Mouse (Mus musculus) liver, embryonic 13.5 days (tissue): ENCODE results near the gene Hoxd10. TPM values are rescaled to one million over a fixed set of nuclear protein-coding genes. Genes with fewer than 3 reads are reported as not detected.

Experiments used
- ATAC-seq: fragments of 200-750 bp; cut with Nextera tagmentation; 2 replicates; pipeline ENCODE4 v1.8.0; 2017; ENCODE audit warnings: low read depth, mild to moderate bottlenecking, moderate number of reproducible peaks, moderate library complexity
- DNase-seq: peaks from one replicate; pipeline ENCODE4 v3.0.0; 2022
- H3K27ac ChIP-seq: fragments of 300-500 bp; sonication (generic); 2 replicates; pipeline ENCODE4 v1.5.1; 2015; ENCODE audit warnings: moderate library complexity, mild to moderate bottlenecking, inconsistent platforms
- H3K27me3 ChIP-seq: fragments of 300-500 bp; sonication (generic); 2 replicates; pipeline ENCODE4 v1.6.1; 2015; ENCODE audit warnings: mild to moderate bottlenecking, inconsistent platforms
- H3K36me3 ChIP-seq: fragments of 300-500 bp; sonication (generic); 2 replicates; pipeline ENCODE4 v1.6.1; 2015; ENCODE audit warnings: mild to moderate bottlenecking, inconsistent platforms
- H3K4me1 ChIP-seq: fragments of 300-500 bp; sonication (generic); replicated peaks from 2 replicates; pipeline ENCODE4 v1.6.1; 2015; ENCODE audit warnings: inconsistent platforms
- H3K4me2 ChIP-seq: fragments of 300-500 bp; sonication (generic); 2 replicates; pipeline ENCODE4 v1.6.1; 2015; ENCODE audit warnings: inconsistent platforms, mild to moderate bottlenecking, moderate library complexity
- H3K4me3 ChIP-seq: fragments of 300-500 bp; sonication (generic); replicated peaks from 2 replicates; pipeline ENCODE4 v1.5.1; 2015; ENCODE audit warnings: mild to moderate bottlenecking, inconsistent platforms
- H3K9ac ChIP-seq: fragments of 300-500 bp; sonication (generic); 2 replicates; pipeline ENCODE4 v1.6.1; 2015; ENCODE audit warnings: mild to moderate bottlenecking, inconsistent platforms
- H3K9me3 ChIP-seq: fragments of 300-500 bp; sonication (generic); replicated peaks from 2 replicates; pipeline ENCODE4 v1.6.1; 2016; ENCODE audit warnings: inconsistent platforms
- WGBS: fragments of 180-500 bp; shearing (Covaris S2); methylation state at CpG from one replicate; pipeline ENCODE4 v1.1.7; 2015; ENCODE audit not compliant: insufficient replicate concordance; 5-methylcytosine and 5-hydroxymethylcytosine counted together
- polyA plus RNA-seq: library from polyadenylated mRNA; unstranded; fragments of >200 nt; fragmentation: Nextera tagmentation; extraction: Ambion mirVana; gene quantifications from 2 replicates; pipeline ENCODE4 v1.2.1, GENCODE M21; 2015

The Hoxd10 gene
- polyA plus RNA-seq, 1 experiment from 2014 or later = not detected

DNA sequence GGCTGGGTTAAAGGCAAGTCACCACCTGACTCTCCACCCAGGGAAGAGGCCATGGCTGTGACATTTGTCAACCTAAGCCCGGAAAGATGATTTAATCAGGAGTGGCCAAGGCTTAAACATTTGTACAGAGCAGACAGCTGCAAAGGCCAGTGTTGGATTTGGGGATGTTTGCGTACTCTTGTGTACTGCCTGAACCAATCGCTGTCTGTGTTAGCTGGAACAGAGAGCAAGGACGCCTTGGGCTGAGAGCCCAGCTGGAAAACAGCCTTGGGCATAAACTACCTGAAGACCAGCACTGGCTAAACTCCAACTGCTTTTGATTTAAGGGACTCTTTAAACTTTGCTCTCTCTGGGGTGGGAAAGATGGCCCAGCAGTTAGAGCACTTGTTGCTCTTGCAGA lies 17.0 kb downstream of the Hoxd10 start:
- no peak for DNase-seq
- H3K9ac ChIP-seq = no peak overlapping the region
- 42% methylated on average over 4 of the region's 4 CpGs for WGBS
- ATAC-seq = no peak
- H3K4me2 ChIP-seq = no peak overlapping the region
- no peak overlapping the region for H3K4me3 ChIP-seq
- peaks cover 13% of the 10 kb centered on the region for H3K4me1 ChIP-seq
- peaks cover 99% of the 10 kb centered on the region for H3K27me3 ChIP-seq
- no peaks in the 10 kb centered on the region for H3K36me3 ChIP-seq
- H3K27ac ChIP-seq = no peak overlapping the region
- H3K9me3 ChIP-seq = no peaks in the 10 kb centered on the region

DNA sequence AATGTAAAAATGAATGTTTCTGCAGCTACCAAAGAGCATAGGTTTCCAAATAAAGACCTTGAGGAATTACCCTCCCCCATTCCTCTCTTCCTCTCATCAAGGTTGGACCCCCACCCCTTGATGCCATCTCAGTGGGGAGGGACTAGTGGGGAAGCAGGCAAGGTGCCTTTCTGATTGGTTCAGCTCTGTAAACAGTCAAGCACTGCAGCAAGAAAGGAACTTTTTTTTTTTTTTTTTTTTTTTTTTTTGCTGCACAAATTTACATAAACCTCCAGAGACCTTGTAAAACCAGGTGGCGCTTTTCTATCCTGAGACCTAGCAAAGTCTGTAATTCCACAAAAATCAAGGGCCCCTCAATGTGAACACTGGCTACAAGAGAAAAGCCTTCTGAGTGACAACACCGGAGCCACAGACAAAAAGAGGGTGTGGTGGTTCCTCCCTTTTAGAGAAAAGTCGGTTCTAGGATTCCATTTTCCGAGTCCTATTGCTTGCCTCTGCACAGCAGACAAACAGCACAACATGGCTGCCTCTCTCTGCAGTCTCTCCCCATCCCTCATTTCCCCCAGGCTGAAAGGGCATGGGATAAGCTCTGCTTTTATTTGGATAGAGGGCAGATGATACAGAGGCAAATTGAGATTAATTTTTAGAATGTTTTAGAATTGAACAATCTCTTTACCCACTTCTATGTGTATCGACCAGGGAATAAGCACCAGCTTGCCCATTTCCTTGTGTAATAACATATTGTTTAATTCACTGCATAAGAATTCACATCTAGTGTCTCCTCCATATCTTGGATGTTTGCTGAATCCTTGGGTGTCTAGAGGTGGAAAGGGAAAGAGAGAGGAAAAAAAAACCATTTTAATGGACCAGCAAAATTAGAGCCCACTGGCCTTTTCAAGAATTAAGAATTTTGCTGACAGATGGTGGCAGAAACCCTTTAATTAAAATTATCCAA lies 18.0 kb downstream of the Hoxd10 start:
- Histone ChIP-seq H3K36me3 (no peaks in the 10 kb centered on the region), H3K9ac (no peak overlapping the region), H3K4me3 (no peak overlapping the region), H3K27ac (no peak overlapping the region), H3K9me3 (no peaks in the 10 kb centered on the region), H3K27me3 (peaks cover 99% of the 10 kb centered on the region), H3K4me1 (peaks cover 11% of the 10 kb centered on the region), H3K4me2 (no peak overlapping the region)
- DNase-seq = no peak
- ATAC-seq = no peak
- 15% methylated on average over 5 of the region's 5 CpGs for WGBS

DNA sequence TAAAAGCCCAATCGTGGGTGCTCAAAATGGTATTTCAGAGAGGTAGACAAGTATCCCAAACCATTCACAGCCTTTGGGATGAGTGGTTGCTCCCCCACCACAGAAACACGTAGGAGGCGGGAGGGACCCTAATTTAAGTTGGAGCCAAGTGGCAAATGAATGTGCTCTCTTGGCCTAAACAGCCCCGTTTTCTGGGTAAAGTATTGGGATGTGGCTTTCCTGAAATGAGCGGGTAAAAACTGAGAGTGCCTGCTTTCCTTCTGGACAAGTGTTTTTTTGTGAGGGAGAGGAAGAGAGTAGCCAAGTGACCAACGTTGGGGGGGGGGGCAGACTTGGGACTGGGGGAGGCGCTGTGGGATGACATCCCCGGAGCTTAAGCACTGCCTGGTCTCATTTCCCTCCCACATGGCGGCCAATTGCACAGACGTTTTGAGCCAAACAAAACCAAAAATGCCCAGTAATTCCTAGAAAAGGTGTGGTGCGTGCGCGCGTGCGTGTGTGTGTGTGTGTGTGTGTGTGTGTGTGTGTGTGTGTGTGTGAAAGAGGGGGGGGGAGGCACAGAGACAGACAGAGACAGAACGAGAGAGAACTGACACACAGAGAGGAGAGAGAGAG lies 19.3 kb downstream of the Hoxd10 start:
- no peak overlapping the region for H3K4me3 ChIP-seq
- H3K4me1 ChIP-seq = no peaks in the 10 kb centered on the region
- DNase-seq (no peak), ATAC-seq (no peak)
- no peak overlapping the region for H3K27ac ChIP-seq
- no peaks in the 10 kb centered on the region for H3K36me3 ChIP-seq
- H3K9ac ChIP-seq = no peak overlapping the region
- no peak overlapping the region for H3K4me2 ChIP-seq
- WGBS = 3% methylated on average over 16 of the region's 16 CpGs
- H3K27me3 ChIP-seq = peaks cover 99% of the 10 kb centered on the region
- no peaks in the 10 kb centered on the region for H3K9me3 ChIP-seq

DNA sequence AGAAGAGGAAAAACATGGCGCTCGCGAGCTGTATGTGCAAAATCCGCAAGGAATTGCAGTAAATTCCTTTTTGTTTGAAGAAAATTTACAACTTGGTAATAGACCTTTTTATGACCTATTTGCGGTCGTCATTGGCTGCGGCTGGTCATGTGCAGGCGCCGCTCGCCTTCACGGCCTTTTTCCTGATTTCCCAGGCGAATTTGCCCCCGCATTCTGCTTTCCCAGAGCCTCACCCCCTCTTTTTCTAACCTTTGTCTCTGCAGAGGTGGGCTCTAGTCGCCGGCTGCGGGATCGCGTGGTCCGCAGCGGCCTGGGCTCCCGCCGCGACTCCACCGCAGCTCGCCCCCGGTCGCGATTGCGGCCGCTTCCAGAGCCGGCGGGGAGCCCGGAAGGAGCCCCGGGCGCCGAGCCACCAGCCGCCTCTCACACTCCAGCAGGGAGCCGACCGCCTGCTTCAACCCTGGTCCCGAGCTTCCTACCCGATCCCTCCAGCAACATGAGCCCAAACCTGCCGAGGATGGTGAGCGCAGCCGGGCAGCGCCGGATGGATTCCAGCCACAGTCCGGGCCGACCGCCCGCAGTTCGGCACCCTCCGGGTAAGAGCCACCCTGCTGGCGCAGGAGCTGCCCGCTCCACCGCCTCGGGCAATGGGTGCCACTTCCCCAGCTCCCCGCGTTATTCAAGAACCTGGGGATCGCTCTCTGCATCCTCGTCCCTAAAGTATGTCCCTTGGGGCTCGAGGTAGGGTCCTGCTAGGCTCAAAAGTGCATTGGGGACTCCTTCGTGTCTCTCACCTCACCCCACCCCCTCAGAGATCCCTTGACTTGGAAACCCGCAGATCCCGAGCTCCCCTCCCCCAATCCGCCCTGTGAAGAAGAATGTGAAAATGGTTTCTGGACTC lies 20.2 kb downstream of the Hoxd10 start, which contains the start of the genes Hoxd3 and Hoxd4:
Gene Hoxd3 (plus strand): TSS at position 207 of the 901 bp plus-strand sequence.
Gene Hoxd4 (plus strand): TSS at position 209 of the 901 bp plus-strand sequence.
- Histone ChIP-seq H3K4me3 (peak within 1 kb of the TSS; percentile 21), H3K27me3 (peaks cover 99% of the 10 kb centered on the region), H3K27ac (no peak within 1 kb of the TSS), H3K4me1 (no peaks in the 10 kb centered on the region), H3K9ac (no peak within 1 kb of the TSS), H3K36me3 (no peaks in the 10 kb centered on the region), H3K4me2 (peak within 1 kb of the TSS; percentile 33), H3K9me3 (no peaks in the 10 kb centered on the region)
- under 1% methylated on average over 65 of the region's 65 CpGs for WGBS
- ATAC-seq (no peak), DNase-seq (no peak)

DNA sequence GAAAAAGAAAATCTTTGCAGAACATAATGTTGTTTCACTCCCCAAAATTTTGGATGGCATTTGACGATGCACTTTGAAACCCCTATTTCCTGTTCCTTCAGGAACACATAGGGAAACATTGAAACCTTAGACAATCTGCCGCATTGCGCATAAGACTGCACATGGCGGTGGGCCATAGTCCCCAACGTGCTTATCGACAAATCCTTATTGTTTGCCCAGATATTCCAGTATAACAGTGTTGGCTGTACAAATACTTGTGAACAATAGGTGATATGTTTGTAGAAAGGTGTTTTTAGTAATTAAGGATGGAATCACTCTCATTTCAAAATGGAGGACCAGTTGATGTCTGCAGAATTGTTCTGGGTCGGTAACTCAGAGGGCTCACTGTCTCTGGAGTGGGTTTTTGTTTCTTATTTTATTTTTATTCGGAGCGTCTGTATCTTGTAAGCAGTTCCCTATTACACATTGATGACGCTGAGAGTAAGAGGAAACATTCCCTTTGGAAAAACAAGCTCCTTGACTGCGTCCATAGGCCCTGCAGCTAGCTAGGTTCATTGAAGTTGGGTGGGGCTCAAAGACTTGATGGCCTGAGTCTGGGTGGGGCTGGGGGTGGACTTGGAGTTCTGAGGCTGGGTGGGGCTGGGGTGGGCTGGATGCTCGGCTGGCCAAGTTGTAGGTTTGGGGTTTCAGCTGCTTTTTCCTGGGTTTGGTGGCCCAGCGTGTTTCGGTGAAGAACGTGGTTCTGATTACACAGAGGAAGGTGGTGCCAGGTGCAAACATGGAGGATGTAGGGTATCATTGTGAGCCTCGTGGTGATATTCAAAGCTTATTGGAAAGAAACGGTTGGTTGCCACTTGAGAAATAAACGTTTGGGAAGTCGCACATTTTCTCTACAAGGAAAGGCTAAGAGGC lies 21.8 kb downstream of the Hoxd10 start:
- WGBS = 19% methylated on average over 19 of the region's 19 CpGs
- Histone ChIP-seq H3K9ac (no peak overlapping the region), H3K4me1 (no peaks in the 10 kb centered on the region), H3K4me3 (no peak overlapping the region), H3K36me3 (no peaks in the 10 kb centered on the region), H3K27me3 (peaks cover 97% of the 10 kb centered on the region), H3K9me3 (no peaks in the 10 kb centered on the region), H3K4me2 (no peak overlapping the region), H3K27ac (no peak overlapping the region)
- ATAC-seq = no peak
- DNase-seq = no peak

DNA sequence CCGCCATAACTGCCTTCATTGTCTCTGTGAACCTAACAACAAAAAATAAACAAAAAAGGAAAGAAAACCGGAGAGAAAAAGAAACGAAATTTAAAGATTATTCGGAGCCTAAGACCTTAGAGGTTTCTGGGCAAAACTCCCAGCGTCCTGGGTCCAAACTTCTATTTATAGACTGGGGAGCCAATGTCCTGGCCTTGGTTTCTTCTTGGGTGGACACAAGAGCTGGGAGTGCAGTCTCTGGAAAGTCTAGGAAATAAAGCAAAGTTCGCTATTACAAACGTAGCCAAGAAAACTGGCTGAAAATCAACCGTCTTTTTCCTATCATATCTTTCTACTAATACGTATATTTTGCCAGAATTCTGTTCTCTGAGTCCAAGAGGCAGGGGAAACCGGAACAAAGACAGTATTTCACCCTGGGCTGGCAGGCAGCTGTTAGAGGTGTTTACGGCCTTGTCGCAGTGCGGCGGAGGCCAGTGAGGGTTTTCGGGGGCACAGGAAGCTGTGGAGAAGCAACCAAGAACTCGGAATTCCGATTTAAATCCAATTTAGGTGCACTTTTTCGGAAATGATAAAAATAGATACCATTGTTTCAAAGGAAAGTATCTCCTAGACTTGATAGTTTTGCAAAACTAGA lies 22.5 kb downstream of the Hoxd10 start:
- H3K4me3 ChIP-seq = no peak overlapping the region
- no peak overlapping the region for H3K4me2 ChIP-seq
- ATAC-seq (no peak), DNase-seq (no peak)
- H3K9ac ChIP-seq = no peak overlapping the region
- peaks cover 97% of the 10 kb centered on the region for H3K27me3 ChIP-seq
- H3K4me1 ChIP-seq = no peaks in the 10 kb centered on the region
- H3K36me3 ChIP-seq = no peaks in the 10 kb centered on the region
- no peaks in the 10 kb centered on the region for H3K9me3 ChIP-seq
- WGBS = 11% methylated on average over 18 of the region's 18 CpGs
- H3K27ac ChIP-seq = no peak overlapping the region

DNA sequence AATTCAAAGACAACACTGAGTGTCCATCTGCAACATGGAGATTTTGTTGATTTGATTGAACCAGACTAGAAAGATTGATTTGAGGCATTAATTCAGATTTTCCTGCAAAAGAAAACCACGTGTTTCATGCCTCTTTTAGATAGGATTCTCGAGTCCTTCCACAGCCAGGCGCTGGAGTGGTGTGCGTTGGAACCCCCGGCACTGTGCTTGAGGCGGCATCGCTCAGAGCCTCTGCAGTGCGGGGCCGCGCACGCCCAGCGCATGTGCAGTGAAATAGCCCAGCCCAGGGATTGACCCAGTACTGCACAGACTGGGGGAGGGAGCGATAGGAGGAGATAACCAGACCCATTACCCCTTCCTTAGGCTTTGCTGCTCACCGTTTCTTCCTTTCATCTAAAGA lies 23.2 kb downstream of the Hoxd10 start:
- peaks cover 96% of the 10 kb centered on the region for H3K27me3 ChIP-seq
- H3K9ac ChIP-seq = no peak overlapping the region
- 2% methylated on average over 14 of the region's 14 CpGs for WGBS
- H3K27ac ChIP-seq = no peak overlapping the region
- no peak overlapping the region for H3K4me3 ChIP-seq
- no peaks in the 10 kb centered on the region for H3K4me1 ChIP-seq
- no peaks in the 10 kb centered on the region for H3K9me3 ChIP-seq
- no peak overlapping the region for H3K4me2 ChIP-seq
- ATAC-seq (no peak), DNase-seq (no peak)
- H3K36me3 ChIP-seq = no peaks in the 10 kb centered on the region

DNA sequence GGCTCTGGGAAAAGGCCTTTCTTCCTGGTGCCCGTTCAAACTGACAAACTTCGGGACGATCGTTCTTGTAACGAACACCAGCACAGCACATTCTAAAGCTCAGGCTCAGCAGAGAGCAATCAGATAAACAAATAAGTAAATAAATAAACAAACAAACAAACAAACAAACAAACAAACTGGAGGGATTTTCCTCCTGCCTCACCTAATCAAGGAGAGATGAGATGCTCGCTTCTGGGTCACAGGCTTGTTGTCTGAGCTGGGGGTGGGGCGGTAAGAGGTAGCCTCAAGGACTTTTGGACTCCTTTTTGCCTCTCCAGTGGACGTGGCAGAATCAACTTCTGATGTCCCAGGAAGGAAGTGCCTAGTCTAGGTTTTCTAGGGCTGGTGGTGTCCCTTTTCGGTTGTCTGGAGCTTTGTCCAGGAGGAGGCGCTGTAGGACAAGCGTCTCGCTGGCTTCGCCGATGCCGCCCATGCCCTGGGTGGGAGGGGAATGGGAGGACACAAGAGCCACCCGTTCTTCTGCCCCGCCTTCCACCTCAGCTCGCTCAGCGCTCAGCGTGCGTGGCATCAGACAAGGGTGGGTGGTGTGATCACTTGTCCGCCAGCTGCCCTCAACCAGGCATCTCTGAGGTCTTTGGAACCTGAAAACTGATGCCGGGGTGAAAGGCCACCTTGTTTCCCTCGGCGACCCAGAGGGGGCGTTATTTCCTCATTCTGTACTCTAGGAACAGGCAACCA lies 23.9 kb downstream of the Hoxd10 start:
- Histone ChIP-seq H3K9ac (no peak overlapping the region), H3K9me3 (no peaks in the 10 kb centered on the region), H3K4me1 (no peaks in the 10 kb centered on the region), H3K27ac (no peak overlapping the region), H3K36me3 (no peaks in the 10 kb centered on the region), H3K27me3 (peaks cover 96% of the 10 kb centered on the region), H3K4me2 (peak overlapping the region; percentile 32; the same call in 1 of the 2 replicates), H3K4me3 (no peak overlapping the region; the same call in 1 of the 2 replicates)
- WGBS = 3% methylated on average over 26 of the region's 26 CpGs
- DNase-seq (peak; percentile 42), ATAC-seq (no peak)

DNA sequence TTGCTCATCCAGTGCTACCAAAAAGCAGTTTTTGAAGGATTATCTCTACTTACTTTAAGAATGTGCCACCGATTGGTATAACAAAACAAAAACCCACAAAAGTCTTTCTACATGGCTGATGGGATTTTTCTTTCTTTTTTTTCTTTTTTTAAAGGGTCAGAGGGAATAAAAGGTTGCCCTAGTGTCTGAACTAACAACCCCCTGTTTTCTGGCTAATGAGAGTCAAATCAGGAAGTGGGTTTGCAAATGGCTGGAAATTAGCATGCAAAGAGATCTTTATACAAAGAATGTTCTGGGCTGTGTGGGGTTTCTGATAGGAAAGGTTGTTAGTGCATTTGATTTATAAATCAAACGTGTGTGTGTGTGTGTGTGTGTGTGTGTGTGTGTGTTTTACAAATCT lies 28.7 kb downstream of the Hoxd10 start:
- ATAC-seq = no peak
- no peaks in the 10 kb centered on the region for H3K9me3 ChIP-seq
- no peak overlapping the region for H3K4me2 ChIP-seq
- DNase-seq = no peak
- no peaks in the 10 kb centered on the region for H3K4me1 ChIP-seq
- no peaks in the 10 kb centered on the region for H3K36me3 ChIP-seq
- no peak overlapping the region for H3K4me3 ChIP-seq
- H3K9ac ChIP-seq = no peak overlapping the region
- no peak overlapping the region for H3K27ac ChIP-seq
- 18% methylated on average over 2 of the region's 2 CpGs for WGBS
- peaks cover 96% of the 10 kb centered on the region for H3K27me3 ChIP-seq
